Mouse (Mus musculus) forebrain, embryonic 16.5 days (tissue): Measurements from ENCODE around the gene Mks1. TPM values are rescaled to one million over a fixed set of nuclear protein-coding genes. Genes with fewer than 3 reads are reported as not detected.

Experiments
- ATAC-seq: fragments of 200-750 bp; cut with Nextera tagmentation; 2 replicates; pipeline ENCODE4 v1.8.0; 2017; ENCODE audit warnings: mild to moderate bottlenecking, moderate library complexity
- H3K27ac ChIP-seq: fragments of 300-500 bp; sonication (generic); 2 replicates; pipeline ENCODE4 v1.5.1; 2014; ENCODE audit warnings: low read length, control low read depth
- H3K27me3 ChIP-seq: fragments of 300-500 bp; sonication (generic); replicated peaks from 2 replicates; pipeline ENCODE4 v1.6.1; 2014; ENCODE audit warnings: low read length; ENCODE audit not compliant: control insufficient read depth, insufficient read depth
- H3K36me3 ChIP-seq: fragments of 300-500 bp; sonication (generic); 2 replicates; pipeline ENCODE4 v1.6.1; 2014; ENCODE audit not compliant: control insufficient read depth, insufficient read depth
- H3K4me1 ChIP-seq: fragments of 300-500 bp; sonication (generic); replicated peaks from 2 replicates; pipeline ENCODE4 v1.6.1; 2014; ENCODE audit warnings: low read length; ENCODE audit not compliant: control insufficient read depth, insufficient read depth
- H3K4me2 ChIP-seq: fragments of 300-500 bp; sonication (generic); 2 replicates; pipeline ENCODE4 v1.6.1; 2014; ENCODE audit warnings: mild to moderate bottlenecking, low read length, control low read depth
- H3K4me3 ChIP-seq: fragments of 300-500 bp; sonication (generic); replicated peaks from 2 replicates; pipeline ENCODE4 v1.5.1; 2014; ENCODE audit warnings: mild to moderate bottlenecking, low read length, control low read depth
- H3K9ac ChIP-seq: fragments of 300-500 bp; sonication (generic); replicated peaks from 2 replicates; pipeline ENCODE4 v1.6.1; 2014; ENCODE audit warnings: low read depth, low read length, control low read depth
- H3K9me3 ChIP-seq: fragments of 300-500 bp; sonication (generic); 2 replicates; pipeline ENCODE4 v1.6.1; 2016; ENCODE audit warnings: low read length; ENCODE audit not compliant: control insufficient read depth
- WGBS: fragments of 180-500 bp; shearing (Covaris S2); extraction: QIAGEN DNeasy Blood & Tissue Kit; methylation state at CpG from one replicate; pipeline ENCODE4 v1.1.7; 2014; 5-methylcytosine and 5-hydroxymethylcytosine counted together
- polyA plus RNA-seq: library from polyadenylated mRNA; unstranded; fragments of >200 nt; fragmentation: Nextera tagmentation; extraction: Ambion mirVana; gene quantifications from 2 replicates; pipeline ENCODE4 v1.2.1, GENCODE M21; 2015

The Mks1 gene
- polyA plus RNA-seq, result 9.7 and 12.6 TPM in 2 replicates

- ATAC-seq, result peak; percentile 99
- WGBS, result 4% methylated on average over 40 of the region's 40 CpGs
Measured at GRCm38 (mm10) chr11:87852690-87853596, at the start of gene Mks1. Gene Mks1, plus strand, starts transcription at chr11:87853215.

GRCm38 (mm10) chr11:87805448-87805847 lies 47.6 kb upstream of the Mks1 start:
- ATAC-seq, result no peak
- H3K36me3 ChIP-seq, result no peaks in the 10 kb centered on the region
- H3K27me3 ChIP-seq, result no peaks in the 10 kb centered on the region
- H3K9me3 ChIP-seq, result no peaks in the 10 kb centered on the region
- no peak overlapping the region for H3K9ac ChIP-seq
- H3K27ac ChIP-seq, result no peak overlapping the region
- WGBS, result 67% methylated on average over 1 of the region's 1 CpGs
- H3K4me1 ChIP-seq, result no peaks in the 10 kb centered on the region
- H3K4me2 ChIP-seq, result no peak overlapping the region
- no peak overlapping the region for H3K4me3 ChIP-seq

More at GRCm38 (mm10) chr11:87852690-87853596, at the start of gene Mks1:
- Histone ChIP-seq H3K4me3 (peak within 1 kb of the TSS; percentile 53), H3K27ac (peak within 1 kb of the TSS; percentile 66), H3K9me3 (no peaks in the 10 kb centered on the region), H3K27me3 (no peaks in the 10 kb centered on the region), H3K4me2 (peak within 1 kb of the TSS; percentile 62), H3K36me3 (no peaks in the 10 kb centered on the region), H3K4me1 (peaks cover 11% of the 10 kb centered on the region), H3K9ac (peak within 1 kb of the TSS; percentile 58)

- Histone ChIP-seq H3K27me3 (no peaks in the 10 kb centered on the region), H3K4me3 (no peak overlapping the region), H3K36me3 (no peaks in the 10 kb centered on the region), H3K9ac (no peak overlapping the region), H3K27ac (no peak overlapping the region), H3K9me3 (no peaks in the 10 kb centered on the region), H3K4me1 (no peaks in the 10 kb centered on the region), H3K4me2 (no peak overlapping the region)
- WGBS, result 90% methylated on average over 6 of the region's 6 CpGs
- ATAC-seq, result no peak
Measured at GRCm38 (mm10) chr11:87807433-87807832, 45.6 kb upstream of the Mks1 start.

- H3K36me3 ChIP-seq, result no peaks in the 10 kb centered on the region
- no peak overlapping the region for H3K4me2 ChIP-seq
- WGBS, result 85% methylated on average over 7 of the region's 7 CpGs
- H3K4me3 ChIP-seq, result no peak overlapping the region
- no peak overlapping the region for H3K27ac ChIP-seq
- no peaks in the 10 kb centered on the region for H3K9me3 ChIP-seq
- no peaks in the 10 kb centered on the region for H3K4me1 ChIP-seq
- no peaks in the 10 kb centered on the region for H3K27me3 ChIP-seq
- ATAC-seq, result no peak
- H3K9ac ChIP-seq, result no peak overlapping the region
Measured at GRCm38 (mm10) chr11:87808236-87808635, 44.8 kb upstream of the Mks1 start.

GRCm38 (mm10) chr11:87811396-87811795 lies 41.6 kb upstream of the Mks1 start:
- Histone ChIP-seq H3K9ac (no peak overlapping the region), H3K27me3 (no peaks in the 10 kb centered on the region), H3K36me3 (no peaks in the 10 kb centered on the region), H3K9me3 (no peaks in the 10 kb centered on the region), H3K4me2 (no peak overlapping the region), H3K27ac (no peak overlapping the region), H3K4me1 (no peaks in the 10 kb centered on the region), H3K4me3 (no peak overlapping the region)
- no peak; the same call in 1 of the 2 replicates for ATAC-seq
- 63% methylated on average over 3 of the region's 4 CpGs for WGBS

- Histone ChIP-seq H3K27ac (no peak overlapping the region), H3K4me1 (peaks cover 10% of the 10 kb centered on the region), H3K4me2 (no peak overlapping the region), H3K27me3 (no peaks in the 10 kb centered on the region), H3K9ac (no peak overlapping the region), H3K4me3 (no peak overlapping the region), H3K36me3 (no peaks in the 10 kb centered on the region), H3K9me3 (no peaks in the 10 kb centered on the region)
- WGBS, result 60% methylated on average over 8 of the region's 8 CpGs
- ATAC-seq, result no peak
Measured at GRCm38 (mm10) chr11:87814831-87815230, 38.2 kb upstream of the Mks1 start.

GRCm38 (mm10) chr11:87816707-87817442 lies 36.1 kb upstream of the Mks1 start:
- Histone ChIP-seq H3K36me3 (no peaks in the 10 kb centered on the region), H3K27me3 (no peaks in the 10 kb centered on the region), H3K4me2 (peak overlapping the region; percentile 81), H3K9ac (peak overlapping the region; percentile 61), H3K27ac (no peak overlapping the region), H3K4me3 (peak overlapping the region; percentile 48), H3K9me3 (no peaks in the 10 kb centered on the region), H3K4me1 (peaks cover 10% of the 10 kb centered on the region)
- ATAC-seq, result peak; percentile 90
- WGBS, result 3% methylated on average over 31 of the region's 31 CpGs

- H3K27me3 ChIP-seq, result no peaks in the 10 kb centered on the region
- peak overlapping the region; percentile 48 for H3K4me3 ChIP-seq
- H3K4me1 ChIP-seq, result peaks cover 10% of the 10 kb centered on the region
- H3K36me3 ChIP-seq, result no peaks in the 10 kb centered on the region
- H3K4me2 ChIP-seq, result peak overlapping the region; percentile 81
- H3K9me3 ChIP-seq, result no peaks in the 10 kb centered on the region
- peak; percentile 26; the same call in 1 of the 2 replicates for ATAC-seq
- H3K27ac ChIP-seq, result no peak overlapping the region
- 29% methylated on average over 4 of the region's 4 CpGs for WGBS
- peak overlapping the region; percentile 61 for H3K9ac ChIP-seq
Measured at GRCm38 (mm10) chr11:87817443-87817773, 35.6 kb upstream of the Mks1 start.

GRCm38 (mm10) chr11:87821502-87821901 lies 31.5 kb upstream of the Mks1 start:
- H3K9me3 ChIP-seq, result no peaks in the 10 kb centered on the region
- H3K9ac ChIP-seq, result no peak overlapping the region
- H3K4me2 ChIP-seq, result no peak overlapping the region
- peaks cover 10% of the 10 kb centered on the region for H3K4me1 ChIP-seq
- H3K36me3 ChIP-seq, result no peaks in the 10 kb centered on the region
- no peak overlapping the region for H3K27ac ChIP-seq
- no peak for ATAC-seq
- no peak overlapping the region for H3K4me3 ChIP-seq
- WGBS, result 46% methylated on average over 5 of the region's 5 CpGs
- H3K27me3 ChIP-seq, result no peaks in the 10 kb centered on the region
